Mouse (Mus musculus) neutrophil, adult 83 days (primary cell): Measurements from ENCODE around the gene Pbx3. TPM values are rescaled to one million over a fixed set of nuclear protein-coding genes. Genes with fewer than 3 reads are reported as not detected.

ENCODE experiments used
- total RNA-seq, 2 experiments: library from RNA; stranded (reverse); gene quantifications; one replicate each; pipeline ENCODE4 v1.2.4; 2023

Gene Pbx3
- 10 to 100 TPM in 1 of 2 experiments, 1 to 10 TPM in 1; 8.8 to 10.3 TPM for total RNA-seq

GRCm38 (mm10) chr2:34372305-34373301 is at the start of gene Pbx3:
TSS of gene Pbx3 (minus strand) at chr2:34373142.

GRCm38 (mm10) chr2:34406601-34407464 is 33.9 kb upstream of the Pbx3 start, which contains the start of gene Mapkap1:
TSS of gene Mapkap1 (plus strand) at chr2:34406771.

Other genes starting within 250 kb of the Pbx3 start
- 10 to 100 TPM; 36.7 to 54.0 TPM for gene Mapkap1, start 33.6 kb upstream of the Pbx3 start, total RNA-seq